Mouse (Mus musculus): ENCODE measurements around the gene Mlip. TPM values are rescaled to one million over a fixed set of nuclear protein-coding genes. Genes with fewer than 3 reads are reported as not detected.

The Mlip gene
- total RNA-seq, 2 experiments from 2014 or later = 54.5 to 60.9 TPM

DNA sequence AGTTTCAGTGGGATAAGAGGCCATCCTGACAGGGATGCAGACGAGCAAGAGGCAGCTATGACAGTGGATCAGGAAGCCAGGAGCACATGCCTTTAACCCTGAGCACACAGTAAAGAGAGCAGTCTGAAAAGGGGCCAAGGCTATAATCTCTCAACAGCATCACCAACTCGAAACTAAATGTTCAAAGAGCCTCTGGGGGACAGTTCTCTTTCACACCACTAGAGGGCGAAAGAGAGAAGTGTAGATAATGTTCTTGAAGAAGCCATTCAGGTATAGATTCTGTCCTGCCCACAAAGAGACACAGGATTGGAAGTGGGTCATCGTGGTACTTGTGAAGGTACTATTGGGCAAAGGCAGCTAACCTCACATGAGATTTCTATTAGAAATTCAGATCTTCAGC lies 1.2 kb upstream of the Mlip start:
- DNase-seq (ENCODE audit: low spot score in 2 of 2) = no peak

DNA sequence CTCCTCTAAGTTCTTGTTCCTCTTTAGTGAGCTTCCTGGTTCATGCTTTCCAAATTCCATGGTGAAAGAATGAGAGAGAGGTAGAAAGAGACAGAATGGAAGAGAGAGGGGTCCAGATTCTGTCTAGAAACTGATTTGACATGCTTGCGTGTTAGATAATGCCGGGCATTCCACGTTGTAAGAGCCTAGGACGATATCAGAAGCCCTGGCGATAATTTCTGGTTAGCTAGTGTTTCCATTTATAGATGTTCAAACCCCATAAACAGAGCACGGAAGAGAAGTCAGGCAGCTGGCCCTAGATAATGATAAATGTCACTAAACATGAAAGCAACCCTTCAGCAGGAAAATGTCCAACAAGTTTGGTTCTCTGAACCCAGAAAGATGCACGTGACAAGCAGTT lies 5.1 kb downstream of the Mlip start:
- no peak for DNase-seq (ENCODE audit: low spot score in 2 of 2)

DNA sequence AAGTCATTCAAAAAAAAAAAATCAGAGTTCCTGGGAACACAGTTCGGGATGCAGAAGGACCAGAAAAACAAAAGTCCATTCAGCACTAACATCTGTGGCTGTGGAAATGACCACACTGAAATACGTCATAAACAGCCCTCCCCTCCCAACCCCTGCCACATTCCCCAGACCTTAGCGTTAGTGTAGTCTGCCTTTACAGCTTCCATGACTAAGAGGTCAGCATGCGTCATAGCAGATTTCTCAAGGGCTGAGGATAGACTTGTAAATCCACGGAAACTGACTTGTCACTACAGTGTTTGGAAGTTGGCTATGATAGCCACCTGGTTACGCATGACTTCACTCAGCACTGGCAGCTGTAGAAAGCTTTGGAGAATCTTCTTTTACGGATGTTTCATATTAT lies 8.5 kb downstream of the Mlip start:
- DNase-seq (ENCODE audit: low spot score in 2 of 2) = no peak

DNA sequence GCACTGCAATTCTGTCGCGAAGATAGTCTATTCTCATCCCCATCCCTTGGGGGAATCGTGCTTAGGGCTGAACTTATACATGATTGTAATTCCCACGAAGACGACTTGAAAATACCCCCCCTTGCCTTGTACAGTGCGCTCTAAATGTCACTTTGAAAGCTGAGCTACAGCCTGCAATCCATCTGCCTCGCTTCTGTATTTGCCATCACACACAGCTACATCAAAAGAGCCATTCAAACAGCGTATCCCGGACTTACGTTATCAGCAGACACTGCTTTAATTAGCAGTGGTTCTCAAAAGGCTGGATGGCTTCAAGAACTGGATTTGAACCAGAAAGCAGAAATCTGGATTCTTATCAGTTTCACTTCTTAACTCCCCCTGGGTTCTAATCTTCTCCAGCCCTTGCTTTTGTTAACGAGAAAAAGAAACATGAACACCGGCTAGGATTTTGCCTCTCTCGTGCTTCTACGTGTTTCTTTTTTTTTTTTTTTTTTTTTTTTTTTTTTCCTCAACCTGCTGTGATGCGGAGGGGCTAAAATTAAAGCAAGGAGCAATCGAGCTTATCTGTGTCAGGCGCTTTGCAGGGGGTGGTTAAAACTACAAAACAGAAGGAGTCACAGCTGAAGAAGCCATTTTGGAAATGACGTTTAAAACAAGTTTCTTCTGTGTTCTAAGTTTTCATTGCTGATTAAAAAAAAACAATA lies 12.5 kb downstream of the Mlip start:
- DNase-seq (ENCODE audit: low spot score in 2 of 2) = peak; percentile 23 to 47

DNA sequence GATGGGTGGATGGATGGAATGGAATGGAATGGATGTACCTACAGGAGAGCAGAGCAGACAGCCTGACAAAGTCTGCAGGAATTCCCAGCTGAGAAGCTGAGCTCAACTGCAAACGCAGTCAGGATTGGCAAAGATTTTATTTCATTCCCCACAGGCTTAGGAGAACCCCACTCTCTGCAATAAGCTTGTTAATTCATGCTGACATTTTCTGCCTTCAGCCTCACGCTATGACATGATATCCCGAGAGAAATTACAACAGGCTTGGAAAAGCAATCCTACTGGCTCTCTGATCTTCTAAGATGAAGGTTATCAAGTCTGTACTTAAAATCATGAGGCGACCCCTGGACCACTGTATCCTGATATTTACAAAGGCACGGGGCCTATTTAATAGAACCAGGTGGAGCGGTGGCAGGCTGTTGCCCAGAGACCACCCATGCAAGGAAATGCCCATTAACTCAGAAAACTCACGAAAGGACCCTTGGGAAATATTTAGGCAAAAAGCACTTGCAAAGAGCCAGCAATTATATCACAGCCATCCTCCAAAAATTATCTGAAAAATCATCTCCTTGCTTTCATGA lies 13.1 kb downstream of the Mlip start:
- peak in 1 of 2 experiments; percentile 8 for DNase-seq (ENCODE audit: low spot score in 2 of 2)

DNA sequence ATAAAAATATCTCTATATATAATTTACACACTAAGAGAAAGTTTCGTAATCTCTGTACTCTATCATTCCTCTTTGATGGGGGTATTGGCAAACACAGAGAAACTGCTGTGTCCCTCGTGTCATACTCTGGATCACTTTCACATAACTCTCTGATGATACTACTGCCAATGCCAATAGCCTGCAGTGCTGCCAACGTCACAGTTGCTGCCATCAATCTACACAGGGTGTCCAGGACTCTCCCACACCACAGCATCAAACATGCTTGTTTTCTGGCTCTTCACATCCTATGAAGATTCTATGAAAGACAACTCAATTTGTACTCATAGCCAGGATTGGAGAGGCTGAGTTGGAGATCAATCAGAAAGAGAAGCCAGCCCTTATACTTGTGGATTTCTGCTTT lies 17.4 kb downstream of the Mlip start:
- DNase-seq (ENCODE audit: low spot score in 2 of 2) = no peak

DNA sequence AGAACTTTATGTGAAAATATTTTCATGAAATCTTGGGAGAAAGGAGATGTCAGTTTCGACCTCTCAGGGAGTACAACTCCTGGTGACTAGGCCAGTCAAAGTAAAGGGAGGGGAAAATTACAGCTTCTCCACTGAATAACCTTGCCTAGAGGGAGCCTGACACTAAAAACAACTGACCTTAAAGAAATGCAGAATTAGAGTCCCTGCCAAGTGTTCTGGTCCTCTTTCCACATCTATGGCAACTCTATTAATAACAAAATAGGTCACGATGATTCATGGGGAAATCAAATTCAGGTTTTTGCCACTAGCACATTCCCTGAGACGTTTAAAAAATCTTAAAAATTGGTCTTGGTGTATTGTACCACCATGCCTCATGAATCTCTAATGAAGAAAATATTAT lies 34.4 kb downstream of the Mlip start:
- no peak for DNase-seq (ENCODE audit: low spot score in 2 of 2)

DNA sequence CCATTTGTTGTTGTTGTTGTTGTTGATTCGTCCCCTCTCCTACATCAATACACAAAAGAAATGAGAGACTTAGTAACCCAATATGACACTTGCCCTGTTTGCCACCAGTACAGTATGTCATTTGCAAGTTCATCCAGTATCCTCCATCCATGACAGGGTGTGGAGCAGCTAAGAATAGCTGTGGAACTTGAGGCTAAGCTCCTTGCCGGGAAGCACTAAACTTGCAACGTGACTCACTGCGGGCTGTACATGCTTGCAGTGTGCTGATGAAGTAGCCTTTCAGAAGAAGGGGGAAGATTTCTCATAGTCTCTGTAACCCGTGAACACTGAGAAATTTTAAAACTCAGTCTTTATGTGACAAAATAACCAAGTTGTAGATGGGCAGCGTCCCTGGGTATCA lies 42.2 kb downstream of the Mlip start:
- DNase-seq (ENCODE audit: low spot score in 2 of 2) = no peak

DNA sequence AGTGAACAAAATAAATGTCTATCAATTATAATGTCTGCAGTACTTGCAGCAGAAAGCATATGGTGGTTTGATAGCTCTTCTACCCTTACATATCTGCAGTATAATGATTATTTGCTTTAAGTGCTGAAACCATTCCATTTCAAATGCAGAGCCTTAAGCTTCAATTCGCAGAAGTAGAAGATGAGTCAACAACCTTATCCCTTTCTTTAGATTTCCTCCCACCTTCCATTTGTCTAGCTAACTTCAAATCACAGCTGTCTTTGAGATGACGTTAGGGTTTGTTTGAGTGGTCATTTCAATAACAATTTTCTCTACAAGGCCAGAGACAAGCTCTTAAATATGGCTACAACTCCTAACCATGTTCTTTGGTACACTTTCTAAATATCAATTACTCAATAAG lies 47.4 kb downstream of the Mlip start:
- DNase-seq (ENCODE audit: low spot score in 2 of 2) = no peak

DNA sequence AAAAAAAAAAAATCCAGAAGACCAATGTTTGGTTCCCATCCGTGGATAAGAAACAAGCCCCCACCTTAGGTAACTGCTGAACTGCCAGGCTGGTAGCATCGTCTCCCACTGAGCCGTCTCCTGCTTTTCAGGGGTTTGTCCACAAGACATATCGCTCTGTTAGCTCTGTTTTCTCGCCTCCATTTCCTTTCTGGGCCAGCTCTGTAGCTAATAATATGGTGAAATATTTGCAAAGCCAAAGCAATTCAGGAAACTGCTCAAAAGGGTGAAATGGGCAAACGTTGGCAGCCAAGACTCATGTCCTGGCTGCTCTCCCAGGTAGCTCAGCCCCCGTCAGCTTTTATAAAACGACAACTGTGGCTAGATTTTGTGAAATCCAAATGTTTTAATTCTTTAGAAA lies 50.4 kb downstream of the Mlip start:
- peak; percentile 10 to 23 for DNase-seq (ENCODE audit: low spot score in 2 of 2)

DNA sequence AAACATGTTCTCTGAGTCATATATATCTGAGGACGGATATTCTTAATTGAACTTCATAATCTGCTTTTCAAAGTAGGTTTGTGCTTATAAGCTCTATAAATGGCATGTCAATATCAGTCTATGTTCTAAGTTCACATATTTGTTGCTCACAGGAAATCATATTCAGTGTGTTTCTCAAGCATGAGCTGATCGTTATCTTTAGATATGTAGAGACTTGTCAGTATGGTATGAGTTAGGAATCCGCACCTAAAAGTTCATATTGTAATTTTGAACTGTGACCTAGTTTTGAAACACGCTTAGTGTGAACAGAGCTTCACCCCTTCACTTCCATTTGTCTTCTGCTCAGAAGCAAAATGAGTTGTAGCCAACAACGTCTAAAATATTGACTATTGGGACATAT lies 64.8 kb downstream of the Mlip start:
- DNase-seq (ENCODE audit: low spot score in 2 of 2) = no peak

DNA sequence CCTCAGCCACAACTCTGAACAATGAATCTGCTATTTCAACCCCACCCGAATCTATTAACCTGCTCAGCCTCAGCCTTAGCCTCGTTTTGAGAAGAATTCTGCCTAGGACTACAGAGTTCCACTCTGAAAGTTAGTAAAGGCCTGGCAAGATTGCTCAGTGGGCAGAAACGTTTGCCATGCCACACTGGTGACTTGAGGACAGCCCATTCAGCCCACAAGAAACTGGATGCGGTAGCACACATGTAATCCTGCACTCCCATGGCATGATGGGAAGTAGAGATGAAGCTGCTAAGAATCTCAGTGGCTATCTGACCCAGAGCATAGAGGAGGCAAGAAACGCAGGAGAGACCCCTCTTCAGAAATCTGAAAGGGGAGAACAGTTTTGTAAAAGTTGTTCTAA lies 73.4 kb downstream of the Mlip start:
- DNase-seq (ENCODE audit: low spot score in 2 of 2) = no peak

DNA sequence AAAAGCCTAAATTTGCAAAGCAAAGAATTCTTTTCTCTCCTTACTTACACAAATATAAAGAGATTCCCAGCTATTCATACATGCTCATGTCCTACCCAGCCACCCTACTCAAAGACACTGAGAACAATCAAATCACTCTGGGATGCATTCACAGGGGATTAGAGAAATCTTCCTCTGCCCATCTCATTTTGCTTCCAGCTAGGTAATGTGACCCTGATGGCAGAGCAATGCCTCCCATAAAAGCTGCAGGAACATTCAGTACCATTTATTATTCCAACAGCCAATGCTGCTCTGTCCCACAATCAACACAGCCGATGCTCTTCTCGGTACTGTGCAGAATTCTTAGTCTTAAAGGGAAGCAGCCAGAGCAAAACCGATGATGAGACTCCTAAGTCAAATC lies 74.7 kb downstream of the Mlip start:
- no peak for DNase-seq (ENCODE audit: low spot score in 2 of 2)

DNA sequence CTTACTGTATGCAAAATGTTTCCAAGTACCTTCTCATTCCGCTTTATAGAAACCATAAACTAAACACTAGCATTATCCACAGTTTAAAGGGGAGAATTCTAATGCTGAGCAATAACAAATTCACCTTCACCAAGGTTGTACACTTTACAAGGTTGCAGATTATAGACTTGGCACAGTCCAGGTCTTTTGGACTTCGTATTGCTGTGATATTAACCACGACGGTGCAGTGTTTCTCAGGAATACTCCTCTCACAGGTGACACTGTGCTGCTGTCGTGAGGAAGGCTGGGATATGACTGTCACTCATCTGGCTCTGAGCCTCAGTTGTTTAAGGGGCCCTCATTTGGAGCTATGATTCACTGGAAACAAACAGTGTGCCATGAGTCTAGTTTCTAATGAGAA lies 75.5 kb downstream of the Mlip start:
- DNase-seq (ENCODE audit: low spot score in 2 of 2) = no peak

DNA sequence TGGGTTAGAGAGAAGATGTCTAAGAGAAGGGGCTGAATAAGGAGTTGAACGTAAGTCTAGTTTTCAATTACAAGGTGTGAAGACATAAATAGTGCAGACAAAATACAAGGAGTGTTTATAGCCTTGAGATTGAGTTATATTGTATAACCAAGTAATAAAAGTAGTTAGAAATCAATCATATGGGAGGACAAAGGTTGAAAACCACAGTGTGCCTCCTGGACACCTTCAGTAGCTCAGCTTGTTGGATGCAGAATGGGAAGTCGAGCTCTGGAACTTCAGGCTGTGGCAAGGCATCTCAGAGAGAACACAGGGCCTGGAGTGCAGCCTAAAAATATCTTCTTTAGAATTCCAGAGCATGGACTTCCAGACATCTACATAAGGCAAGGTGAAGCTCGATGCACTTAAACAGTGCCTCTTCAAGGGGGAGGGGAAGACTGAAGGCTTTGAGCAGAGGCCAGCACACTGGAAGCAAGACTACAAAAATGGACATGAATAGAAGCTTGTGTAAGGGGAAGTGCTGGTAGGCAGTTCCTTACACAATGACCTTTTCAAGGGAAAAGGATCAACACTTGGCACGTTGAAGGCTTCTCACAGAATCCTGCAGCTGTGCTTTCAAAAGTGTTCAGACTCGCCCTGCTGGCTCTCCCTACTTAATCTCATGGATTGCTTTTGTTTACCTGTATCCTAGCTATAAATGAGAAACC lies 76.2 kb downstream of the Mlip start:
- peak in 1 of 2 experiments; percentile 10 for DNase-seq (ENCODE audit: low spot score in 2 of 2)

DNA sequence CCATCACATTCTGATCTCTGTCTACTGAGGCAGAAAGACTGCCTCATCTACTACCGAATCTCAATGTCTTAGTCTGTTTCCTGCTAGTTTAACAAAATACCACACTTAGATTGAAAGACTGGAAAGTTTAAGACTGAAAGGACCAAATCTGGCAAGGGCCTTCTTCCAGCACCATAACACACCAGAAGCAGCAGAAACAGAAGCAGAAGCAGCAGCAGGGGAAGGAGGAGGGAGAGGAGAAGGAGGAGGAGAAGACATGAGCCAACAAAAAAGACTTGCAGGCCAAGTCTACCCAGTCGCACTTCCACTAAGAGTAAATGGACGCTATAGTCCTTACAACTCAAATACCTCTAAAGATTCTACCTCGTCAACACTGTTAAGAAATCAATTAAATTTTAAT lies 80.0 kb downstream of the Mlip start:
- DNase-seq (ENCODE audit: low spot score in 2 of 2) = no peak

DNA sequence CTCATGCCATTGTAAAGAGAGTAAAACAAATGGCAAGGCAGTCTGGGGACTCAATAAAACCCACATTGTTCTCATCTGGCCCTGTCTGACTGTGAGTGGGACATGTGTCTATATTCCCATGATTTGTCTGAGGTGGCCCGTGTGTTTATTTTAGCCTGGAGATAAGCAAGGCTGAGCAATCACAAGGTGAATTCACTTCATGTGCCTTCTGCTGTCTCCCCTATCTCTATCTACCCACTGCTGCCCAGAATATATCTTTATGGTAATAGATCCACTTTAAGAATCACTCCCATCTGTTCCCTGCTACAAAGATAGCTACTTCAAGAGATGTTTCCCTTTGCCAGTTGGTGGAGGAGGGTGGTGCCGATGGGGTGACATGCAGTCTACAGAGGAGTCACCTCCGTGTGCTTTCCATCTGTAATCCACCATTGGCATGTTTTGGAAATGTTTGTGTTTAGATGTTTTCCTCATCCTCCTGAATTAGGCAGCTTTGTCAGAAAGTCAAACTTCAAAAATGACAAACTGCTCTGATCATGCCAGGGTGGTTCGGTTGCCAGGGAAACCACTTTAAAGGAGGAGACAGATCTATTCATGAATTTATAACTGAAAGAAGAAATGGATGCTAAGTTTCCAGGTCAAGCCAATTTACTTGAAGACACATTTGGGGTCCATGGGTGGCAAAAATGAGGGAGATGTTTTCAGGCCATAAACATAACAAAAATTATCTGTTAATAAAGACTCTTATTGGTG lies 87.3 kb downstream of the Mlip start:
- peak in 1 of 2 experiments; percentile 11 for DNase-seq (ENCODE audit: low spot score in 2 of 2)

DNA sequence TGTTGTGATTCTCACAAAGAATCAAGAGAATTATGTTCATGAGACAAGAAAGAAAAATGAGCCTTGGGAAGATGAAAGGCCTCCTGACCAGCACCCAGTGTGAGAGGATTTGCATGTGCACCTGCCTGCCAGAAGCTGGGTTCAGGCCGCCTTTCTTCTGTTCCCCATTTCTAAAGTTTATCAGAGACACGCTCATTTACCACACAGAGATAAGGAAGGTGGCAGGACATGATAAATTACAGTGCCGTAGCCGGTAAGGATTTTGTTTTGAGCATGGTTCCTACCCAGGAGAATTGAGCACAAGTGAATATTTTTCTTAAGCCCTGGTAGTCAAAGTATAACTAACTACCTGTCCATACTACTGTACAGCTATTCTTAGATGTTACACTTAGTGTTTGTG lies 93.7 kb downstream of the Mlip start:
- no peak for DNase-seq (ENCODE audit: low spot score in 2 of 2)

DNA sequence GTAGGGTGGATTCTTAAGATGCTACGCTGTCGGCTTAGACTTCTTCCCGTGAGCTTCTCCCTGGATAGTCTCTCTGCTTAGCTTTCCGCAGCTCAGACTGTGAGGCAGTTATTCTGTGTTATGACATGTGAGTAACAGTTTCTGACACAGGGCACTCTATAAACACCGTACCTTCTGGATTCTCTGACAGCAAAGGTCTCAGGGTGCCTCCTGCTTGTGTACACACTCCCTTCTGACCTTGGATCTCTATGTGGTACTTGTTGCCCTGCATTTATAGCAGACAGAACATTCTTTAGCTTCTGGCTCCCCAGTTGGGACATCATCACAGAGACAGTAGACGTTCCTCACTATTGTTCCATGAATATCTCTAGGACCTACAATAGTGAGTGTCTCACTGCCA lies 94.5 kb downstream of the Mlip start:
- DNase-seq (ENCODE audit: low spot score in 2 of 2) = no peak

DNA sequence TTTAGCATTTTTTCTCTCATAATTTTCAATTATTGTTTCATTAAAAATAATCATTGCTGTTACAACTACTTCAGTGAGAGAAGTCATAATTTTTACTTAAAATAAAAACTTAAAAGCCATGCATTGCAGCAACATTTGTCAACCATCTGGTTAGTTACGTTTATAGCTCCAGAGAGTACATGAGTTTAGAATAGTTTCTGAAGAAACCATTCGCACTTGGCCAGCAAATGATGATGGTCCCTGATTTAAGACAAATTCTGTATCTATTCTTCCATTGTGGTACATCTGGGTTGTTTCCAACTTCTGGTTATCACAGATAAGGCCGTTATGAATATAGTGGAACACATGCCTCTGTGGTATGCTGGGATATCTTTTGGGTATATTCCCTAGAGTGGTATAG lies 98.3 kb downstream of the Mlip start:
- no peak for DNase-seq (ENCODE audit: low spot score in 2 of 2)

DNA sequence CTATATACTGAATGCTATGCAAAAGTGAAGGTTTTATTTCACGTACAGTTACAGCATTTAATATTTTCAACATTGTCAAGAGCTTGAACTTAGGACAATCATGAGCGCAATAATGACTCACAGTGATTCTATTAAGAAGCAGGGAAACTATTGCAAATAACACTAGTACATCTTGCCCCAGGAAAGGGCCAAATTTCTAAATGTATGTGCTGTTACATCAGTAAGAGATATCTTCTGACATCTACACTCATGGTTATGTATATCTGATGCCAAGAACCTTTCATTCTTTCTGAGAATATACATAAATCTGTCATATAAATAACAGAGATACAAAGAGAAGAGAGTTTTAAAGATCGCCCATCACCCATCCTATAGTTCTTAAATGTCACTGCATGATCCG lies 100.0 kb downstream of the Mlip start:
- no peak for DNase-seq (ENCODE audit: low spot score in 2 of 2)

DNA sequence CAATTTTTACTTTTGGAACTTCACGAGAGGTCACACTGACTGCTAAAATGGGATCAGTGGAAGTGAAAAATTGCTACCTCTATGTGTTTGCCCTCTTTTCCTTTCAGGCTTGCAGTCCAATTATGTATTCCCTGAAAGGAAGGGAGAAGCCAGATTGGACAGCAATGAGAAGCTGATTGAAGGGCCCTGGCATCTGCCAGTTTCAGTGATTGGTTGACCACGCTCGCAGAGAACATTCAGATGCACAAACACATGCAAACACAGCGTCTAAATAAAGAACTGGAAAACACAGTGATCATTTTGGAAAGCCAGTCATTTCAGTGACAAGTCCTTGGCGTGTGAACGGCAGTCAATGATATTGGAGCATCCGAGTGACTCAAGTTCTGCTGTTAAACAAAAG lies 100.6 kb downstream of the Mlip start:
- peak in 1 of 2 experiments; percentile 37 for DNase-seq (ENCODE audit: low spot score in 2 of 2)
